Mouse (Mus musculus) erythroblast, embryonic 14.5 days (primary cell): ENCODE measurements around the gene Vmac.

Source experiments
- GATA1 ChIP-seq: IDR thresholded peaks from 2 replicates; pipeline ENCODE4 v1.6.1; 2012; ENCODE audit warnings: low read length, inconsistent platforms, mixed read lengths
- TAL1 ChIP-seq: IDR thresholded peaks from 3 replicates; pipeline ENCODE4 v1.6.1; 2012; ENCODE audit warnings: low read length, inconsistent platforms, mixed read lengths

DNA sequence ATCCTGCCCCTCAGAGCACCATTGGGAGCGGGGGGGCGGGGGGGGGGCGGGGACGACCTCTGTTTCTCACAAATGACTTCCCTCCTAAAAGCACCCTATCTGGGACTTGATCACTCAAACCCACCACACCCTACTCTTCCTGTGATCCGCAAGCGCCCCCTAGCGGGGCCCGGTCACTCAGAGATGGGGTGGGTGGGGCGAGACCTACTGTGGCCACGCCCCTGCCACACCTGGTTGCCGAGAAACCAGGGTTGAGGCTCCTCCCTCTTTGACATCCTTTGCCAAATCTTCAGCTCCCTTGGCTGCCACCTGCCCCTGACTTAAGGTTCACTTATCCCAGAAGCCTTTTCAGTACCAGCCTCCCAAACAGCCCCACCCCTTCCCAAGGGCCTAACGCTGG, 40.3 kb upstream of the Vmac start:
- TF ChIP-seq TAL1: no peak
- no peak for TF ChIP-seq GATA1
